Mouse (Mus musculus) stomach, postnatal 0 days (tissue): ENCODE measurements around the gene Serpina3n. TPM values are rescaled to one million over a fixed set of nuclear protein-coding genes. Genes with fewer than 3 reads are reported as not detected.
"Not testable (repeated sequence)": the region's sequence is repeated elsewhere in the genome, so short reads cannot be mapped to it uniquely, and the experiment has no call there.

Experiments
- ATAC-seq: fragments of 200-750 bp; cut with Nextera tagmentation; 2 replicates; pipeline ENCODE4 v1.8.0; 2017; ENCODE audit not compliant: low FRiP score, low TSS enrichment
- DNase-seq: peaks from one replicate; pipeline ENCODE4 v3.0.0-alpha.2; 2016; ENCODE audit warnings: low spot score
- H3K27ac ChIP-seq: fragments of 300-500 bp; sonication (generic); replicated peaks from 2 replicates; pipeline ENCODE4 v1.5.1; 2014; ENCODE audit warnings: mild to moderate bottlenecking, control low read depth
- H3K27me3 ChIP-seq: fragments of 300-500 bp; sonication (generic); 2 replicates; pipeline ENCODE4 v1.6.1; 2014; ENCODE audit warnings: low read length; ENCODE audit not compliant: control insufficient read depth, insufficient read depth
- H3K36me3 ChIP-seq: fragments of 300-500 bp; sonication (generic); 2 replicates; pipeline ENCODE4 v1.6.1; 2014; ENCODE audit warnings: low read length, mixed read lengths; ENCODE audit not compliant: control insufficient read depth, insufficient read depth
- H3K4me1 ChIP-seq: fragments of 300-500 bp; sonication (generic); replicated peaks from 2 replicates; pipeline ENCODE4 v1.6.1; 2014; ENCODE audit warnings: antibody characterized with exemption; ENCODE audit not compliant: control insufficient read depth, insufficient read depth
- H3K4me2 ChIP-seq: fragments of 300-500 bp; sonication (generic); replicated peaks from 2 replicates; pipeline ENCODE4 v1.6.1; 2014; ENCODE audit warnings: low read depth, mild to moderate bottlenecking, control low read depth, moderate library complexity
- H3K4me3 ChIP-seq: fragments of 300-500 bp; sonication (generic); 2 replicates; pipeline ENCODE4 v1.5.1; 2014; ENCODE audit warnings: low read depth, low read length, control low read depth
- H3K9ac ChIP-seq: fragments of 300-500 bp; sonication (generic); 2 replicates; pipeline ENCODE4 v1.6.1; 2014; ENCODE audit warnings: mild to moderate bottlenecking, low read length, control low read depth, mixed read lengths
- H3K9me3 ChIP-seq: fragments of 300-500 bp; sonication (generic); 2 replicates; pipeline ENCODE4 v1.6.1; 2016; ENCODE audit warnings: low read length; ENCODE audit not compliant: control insufficient read depth
- CTCF ChIP-seq: IDR thresholded peaks from 2 replicates; pipeline ENCODE4 v1.5.1; 2016; ENCODE audit warnings: antibody characterized with exemption, low read depth, mild to moderate bottlenecking, moderate library complexity
- EP300 ChIP-seq: optimal IDR thresholded peaks from 2 replicates; pipeline ENCODE3; 2016; ENCODE audit warnings: antibody characterized with exemption
- WGBS: fragments of 180-500 bp; shearing (Covaris S2); extraction: QIAGEN DNeasy Blood & Tissue Kit; methylation state at CpG from one replicate; pipeline ENCODE4 v1.1.7; 2014; 5-methylcytosine and 5-hydroxymethylcytosine counted together
- polyA plus RNA-seq: library from polyadenylated mRNA; unstranded; fragments of >200 nt; fragmentation: Nextera tagmentation; extraction: Ambion mirVana; gene quantifications from 2 replicates; pipeline ENCODE4 v1.2.1, GENCODE M21; 2015

Serpina3n gene
- polyA plus RNA-seq = 0.53 and 1.6 TPM in 2 replicates

- TF ChIP-seq CTCF = no peak
- no peak for TF ChIP-seq EP300
- H3K4me3 ChIP-seq = no peak within 1 kb of the TSS
- no peaks in the 10 kb centered on the region for H3K9me3 ChIP-seq
- WGBS = 38% methylated on average over 4 of the region's 4 CpGs
- no peaks in the 10 kb centered on the region for H3K36me3 ChIP-seq
- no peak within 1 kb of the TSS for H3K4me2 ChIP-seq
- H3K27ac ChIP-seq = no peak within 1 kb of the TSS
- DNase-seq (no peak), ATAC-seq (0 out of 2 replicates have a peak, but pooled peaks have one; percentile 12)
- H3K9ac ChIP-seq = no peak within 1 kb of the TSS
- no peaks in the 10 kb centered on the region for H3K4me1 ChIP-seq
- no peaks in the 10 kb centered on the region for H3K27me3 ChIP-seq
Observed at GRCm38 (mm10) chr12:104406454-104406885, at the start of gene Serpina3n. Gene Serpina3n (plus strand): TSS chr12:104406729.

- DNase-seq (peak; percentile 5), ATAC-seq (no peak)
- H3K4me2 ChIP-seq = no peak overlapping the region
Observed at GRCm38 (mm10) chr12:104369986-104370385, 36.5 kb upstream of the Serpina3n start.

GRCm38 (mm10) chr12:104377179-104377578 lies 29.4 kb upstream of the Serpina3n start:
- H3K27me3 ChIP-seq, H3K27ac ChIP-seq, DNase-seq, H3K4me3 ChIP-seq, H3K36me3 ChIP-seq, H3K9me3 ChIP-seq, H3K4me2 ChIP-seq, H3K9ac ChIP-seq, ATAC-seq, H3K4me1 ChIP-seq: not testable (repeated sequence)
- 68% methylated on average over 5 of the region's 5 CpGs for WGBS

More at GRCm38 (mm10) chr12:104369986-104370385, 36.5 kb upstream of the Serpina3n start:
- Histone ChIP-seq H3K27ac (no peak overlapping the region), H3K4me3 (no peak overlapping the region), H3K9me3 (no peaks in the 10 kb centered on the region), H3K4me1 (no peaks in the 10 kb centered on the region), H3K27me3 (no peaks in the 10 kb centered on the region), H3K36me3 (no peaks in the 10 kb centered on the region), H3K9ac (no peak overlapping the region)
- WGBS = 85% methylated on average over 3 of the region's 3 CpGs
- TF ChIP-seq CTCF (no peak), EP300 (no peak)

GRCm38 (mm10) chr12:104378351-104378750 lies 28.2 kb upstream of the Serpina3n start:
- H3K27me3 ChIP-seq, H3K9ac ChIP-seq, H3K4me2 ChIP-seq, DNase-seq, ATAC-seq, H3K4me3 ChIP-seq, H3K27ac ChIP-seq, H3K9me3 ChIP-seq, H3K4me1 ChIP-seq, H3K36me3 ChIP-seq: not testable (repeated sequence)
- 58% methylated on average over 2 of the region's 2 CpGs for WGBS

- 54% methylated on average over 5 of the region's 5 CpGs for WGBS
- not testable (repeated sequence) for H3K36me3 ChIP-seq, H3K4me2 ChIP-seq, DNase-seq, ATAC-seq, H3K9me3 ChIP-seq, H3K4me3 ChIP-seq, H3K4me1 ChIP-seq, H3K27ac ChIP-seq, H3K27me3 ChIP-seq, H3K9ac ChIP-seq
Observed at GRCm38 (mm10) chr12:104378815-104379214, 27.7 kb upstream of the Serpina3n start.

- H3K36me3 ChIP-seq = no peaks in the 10 kb centered on the region
- H3K27ac ChIP-seq = no peak overlapping the region
- ATAC-seq = no peak
- no peak for DNase-seq
- H3K4me2 ChIP-seq = no peak overlapping the region
- no peak overlapping the region for H3K4me3 ChIP-seq
- H3K27me3 ChIP-seq = no peaks in the 10 kb centered on the region
- H3K9me3 ChIP-seq = no peaks in the 10 kb centered on the region
- WGBS = 94% methylated on average over 11 of the region's 11 CpGs
- no peak for TF ChIP-seq CTCF
- no peak for TF ChIP-seq EP300
- H3K4me1 ChIP-seq = no peaks in the 10 kb centered on the region
- no peak overlapping the region for H3K9ac ChIP-seq
Observed at GRCm38 (mm10) chr12:104379856-104380255, 26.7 kb upstream of the Serpina3n start.

- H3K27me3 ChIP-seq, H3K9me3 ChIP-seq, H3K9ac ChIP-seq, H3K4me3 ChIP-seq, H3K4me1 ChIP-seq, H3K4me2 ChIP-seq, H3K36me3 ChIP-seq, DNase-seq, H3K27ac ChIP-seq, ATAC-seq: not testable (repeated sequence)
- WGBS = 93% methylated on average over 8 of the region's 8 CpGs
Observed at GRCm38 (mm10) chr12:104381071-104381604, 25.4 kb upstream of the Serpina3n start.

- ATAC-seq, H3K36me3 ChIP-seq, H3K27me3 ChIP-seq, H3K9me3 ChIP-seq, DNase-seq, H3K27ac ChIP-seq, H3K4me3 ChIP-seq, H3K4me1 ChIP-seq, H3K9ac ChIP-seq, H3K4me2 ChIP-seq: not testable (repeated sequence)
Observed at GRCm38 (mm10) chr12:104385987-104386386, 20.5 kb upstream of the Serpina3n start.

GRCm38 (mm10) chr12:104386878-104387277 lies 19.7 kb upstream of the Serpina3n start:
- H3K4me1 ChIP-seq, H3K9ac ChIP-seq, H3K4me3 ChIP-seq, H3K4me2 ChIP-seq, H3K27ac ChIP-seq, DNase-seq, H3K36me3 ChIP-seq, ATAC-seq, H3K9me3 ChIP-seq, H3K27me3 ChIP-seq: not testable (repeated sequence)
- 57% methylated on average over 2 of the region's 2 CpGs for WGBS
